Mouse (Mus musculus) neural tube, embryonic 14.5 days (tissue): ENCODE measurements around the gene Npc1l1. TPM values are rescaled to one million over a fixed set of nuclear protein-coding genes. Genes with fewer than 3 reads are reported as not detected.
A peak's percentile ranks its signal among the peaks of the same experiment; 100 is the strongest.
"Not testable (repeated sequence)": the region's sequence is repeated elsewhere in the genome, so short reads cannot be mapped to it uniquely, and the experiment has no call there.

ENCODE experiments used
- ATAC-seq: fragments of 200-750 bp; cut with Nextera tagmentation; 2 replicates; pipeline ENCODE4 v1.8.0; 2017; ENCODE audit warnings: low read depth, mild to moderate bottlenecking, moderate TSS enrichment, moderate library complexity
- H3K27ac ChIP-seq: fragments of 300-500 bp; sonication (generic); 2 replicates; pipeline ENCODE4 v1.5.1; 2014; ENCODE audit warnings: low read depth, mild to moderate bottlenecking, control low read depth, low read length, moderate library complexity, mixed read lengths
- H3K27me3 ChIP-seq: fragments of 300-500 bp; sonication (generic); 2 replicates; pipeline ENCODE4 v1.6.1; 2014; ENCODE audit warnings: low read length; ENCODE audit not compliant: control insufficient read depth, insufficient read depth
- H3K36me3 ChIP-seq: fragments of 300-500 bp; sonication (generic); 2 replicates; pipeline ENCODE4 v1.6.1; 2014; ENCODE audit warnings: low read length, mixed read lengths; ENCODE audit not compliant: control insufficient read depth, insufficient read depth
- H3K4me1 ChIP-seq: fragments of 300-500 bp; sonication (generic); 2 replicates; pipeline ENCODE4 v1.6.1; 2014; ENCODE audit warnings: low read length; ENCODE audit not compliant: control insufficient read depth, insufficient read depth
- H3K4me2 ChIP-seq: fragments of 300-500 bp; sonication (generic); 2 replicates; pipeline ENCODE4 v1.6.1; 2014; ENCODE audit warnings: mild to moderate bottlenecking, low read depth, low read length, control low read depth
- H3K4me3 ChIP-seq: fragments of 300-500 bp; sonication (generic); 2 replicates; pipeline ENCODE4 v1.5.1; 2014; ENCODE audit warnings: low read depth, low read length, control low read depth, mixed read lengths
- H3K9ac ChIP-seq: fragments of 300-500 bp; sonication (generic); replicated peaks from 2 replicates; pipeline ENCODE4 v1.6.1; 2014; ENCODE audit warnings: low read depth, mild to moderate bottlenecking, control low read depth, low read length, mixed read lengths
- H3K9me3 ChIP-seq: fragments of 300-500 bp; sonication (generic); 2 replicates; pipeline ENCODE4 v1.6.1; 2016; ENCODE audit warnings: low read length; ENCODE audit not compliant: control insufficient read depth
- WGBS: fragments of 180-500 bp; shearing (Covaris S2); extraction: QIAGEN DNeasy Blood & Tissue Kit; methylation state at CpG from one replicate; pipeline ENCODE4 v1.1.7; 2014; 5-methylcytosine and 5-hydroxymethylcytosine counted together
- polyA plus RNA-seq: library from polyadenylated mRNA; unstranded; fragments of >200 nt; fragmentation: Nextera tagmentation; extraction: Ambion mirVana; gene quantifications from 2 replicates; pipeline ENCODE4 v1.2.1, GENCODE M21; 2014

Npc1l1 gene
- polyA plus RNA-seq, 1 experiment from 2014 or later, result 0.05 TPM

DNA sequence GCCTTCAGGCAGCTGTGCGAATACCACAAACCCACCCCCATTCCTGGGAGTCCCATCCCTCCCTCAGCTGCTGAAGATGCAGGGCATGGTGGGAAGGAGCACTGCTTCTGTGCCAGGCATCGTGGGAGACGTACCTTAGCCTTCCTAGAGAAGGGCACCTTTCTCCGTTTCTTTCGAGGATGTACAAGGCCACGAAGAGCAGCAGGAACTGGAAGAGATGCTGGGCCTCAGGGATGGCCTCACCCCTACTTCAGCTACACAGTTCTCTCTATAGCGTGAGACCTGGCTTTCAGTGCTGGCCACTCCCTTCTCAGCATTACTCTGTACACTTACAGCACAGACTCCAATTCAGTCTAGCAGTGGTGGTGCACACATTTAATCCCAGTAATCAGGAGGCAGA lies 29.5 kb upstream of the Npc1l1 start:
- 95% methylated on average over 7 of the region's 7 CpGs for WGBS
- Histone ChIP-seq H3K4me1 (no peaks in the 10 kb centered on the region), H3K4me3 (no peak overlapping the region), H3K36me3 (peaks cover 59% of the 10 kb centered on the region), H3K27ac (no peak overlapping the region), H3K4me2 (no peak overlapping the region), H3K9ac (no peak overlapping the region), H3K9me3 (no peaks in the 10 kb centered on the region), H3K27me3 (no peaks in the 10 kb centered on the region)
- ATAC-seq, result no peak

DNA sequence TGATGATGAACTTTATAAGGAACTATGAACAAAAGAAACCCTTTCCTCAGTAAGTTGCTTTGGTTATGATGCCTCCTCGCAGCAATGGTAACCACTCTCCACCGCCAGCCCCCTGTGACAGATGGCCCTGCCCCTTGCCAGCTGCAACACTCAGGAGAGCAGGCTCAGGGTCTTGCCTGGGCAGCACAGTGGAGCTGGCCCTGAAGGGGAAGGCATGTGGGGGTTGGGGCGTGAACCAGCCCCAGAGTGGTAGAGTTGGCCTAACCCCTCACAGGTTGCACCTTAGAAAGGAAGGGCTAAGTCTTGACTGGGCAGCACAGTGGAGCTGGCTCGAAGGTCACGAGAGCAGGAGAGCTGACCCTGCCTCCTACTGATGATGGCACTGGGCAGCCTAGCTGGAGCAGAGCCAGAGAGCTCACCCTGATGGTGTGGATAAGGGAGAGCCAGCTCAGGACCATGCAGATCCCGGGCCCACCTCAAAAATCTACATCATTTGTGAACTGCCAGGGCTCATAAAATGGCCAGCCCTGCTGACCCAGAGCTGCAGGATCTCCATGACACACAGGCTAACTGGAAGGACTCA lies 26.6 kb upstream of the Npc1l1 start:
- peak; percentile 47; the same call in 1 of the 2 replicates for ATAC-seq
- Histone ChIP-seq H3K9me3 (no peaks in the 10 kb centered on the region), H3K4me1 (no peaks in the 10 kb centered on the region), H3K4me3 (no peak overlapping the region), H3K27ac (no peak overlapping the region), H3K36me3 (peaks cover 36% of the 10 kb centered on the region), H3K27me3 (no peaks in the 10 kb centered on the region), H3K4me2 (no peak overlapping the region), H3K9ac (no peak overlapping the region)
- 74% methylated on average over 6 of the region's 6 CpGs for WGBS

DNA sequence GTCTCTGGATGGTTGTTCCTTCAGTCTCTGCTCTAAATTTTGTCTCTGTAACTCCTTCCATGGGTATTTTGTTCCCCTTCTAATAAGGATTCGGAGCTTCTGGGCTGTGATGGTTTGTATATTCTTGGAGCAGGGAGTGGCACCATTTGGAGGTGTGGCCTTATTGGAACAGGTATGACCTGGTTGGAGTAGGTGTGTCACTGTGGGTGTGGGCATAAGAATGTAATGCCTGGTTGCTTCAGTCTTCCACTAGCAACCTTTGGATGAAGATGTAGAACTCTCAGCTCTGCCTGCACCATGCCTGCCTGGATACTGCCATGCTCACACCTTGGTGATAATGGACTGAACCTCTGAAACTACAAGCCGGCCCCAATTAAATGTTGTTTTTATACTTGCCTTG lies 24.7 kb upstream of the Npc1l1 start:
- not testable (repeated sequence) for H3K9ac ChIP-seq, H3K27ac ChIP-seq, H3K4me2 ChIP-seq, H3K9me3 ChIP-seq, H3K27me3 ChIP-seq, ATAC-seq, H3K4me1 ChIP-seq, H3K4me3 ChIP-seq
- H3K36me3 ChIP-seq, result peaks cover 19% of the 10 kb centered on the region
- 95% methylated on average over 2 of the region's 2 CpGs for WGBS

DNA sequence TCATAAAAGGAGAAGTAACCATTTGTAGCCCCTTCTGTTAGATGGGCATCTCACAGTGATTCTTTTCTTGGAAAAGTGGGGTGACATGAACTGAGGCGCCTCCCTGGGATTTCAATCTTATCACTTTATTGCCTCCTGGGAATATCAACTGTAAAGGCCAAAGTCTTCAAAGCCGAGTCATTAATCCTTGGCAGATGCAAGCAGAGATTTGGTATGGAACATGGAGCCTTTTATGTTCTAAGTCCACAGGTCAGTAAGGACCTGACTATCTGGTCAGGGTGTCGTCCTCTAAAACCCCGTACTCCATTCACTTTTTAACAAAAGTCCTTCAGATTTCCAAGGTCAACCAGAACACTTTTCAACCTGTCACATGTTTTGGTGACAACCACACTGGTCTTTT lies 22.9 kb upstream of the Npc1l1 start:
- H3K27ac ChIP-seq, result no peak overlapping the region
- H3K4me2 ChIP-seq, result no peak overlapping the region
- ATAC-seq, result no peak
- no peaks in the 10 kb centered on the region for H3K9me3 ChIP-seq
- H3K36me3 ChIP-seq, result peaks cover 2% of the 10 kb centered on the region; the same call in 1 of the 2 replicates
- no peaks in the 10 kb centered on the region for H3K27me3 ChIP-seq
- 93% methylated on average over 4 of the region's 4 CpGs for WGBS
- no peak overlapping the region for H3K4me3 ChIP-seq
- no peak overlapping the region for H3K9ac ChIP-seq
- H3K4me1 ChIP-seq, result no peaks in the 10 kb centered on the region

DNA sequence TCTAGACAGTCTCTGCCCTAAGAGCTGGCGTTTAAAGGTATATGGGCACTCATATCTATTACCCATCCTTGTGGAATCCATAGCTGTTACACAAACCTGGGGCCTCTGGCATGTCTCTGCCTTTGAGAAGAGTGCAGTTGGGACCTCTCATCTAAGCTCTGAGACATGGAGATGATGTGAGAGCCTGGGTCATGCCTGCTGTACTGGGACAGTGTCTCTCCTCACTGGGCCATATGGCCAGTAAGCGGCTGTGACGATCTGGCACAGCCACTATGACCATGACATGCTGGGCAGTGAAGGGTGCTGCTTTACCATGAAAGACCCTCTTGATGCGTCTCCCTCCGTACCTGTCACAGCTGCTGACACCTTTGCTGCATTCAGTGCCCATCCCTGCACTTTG lies 22.3 kb upstream of the Npc1l1 start:
- no peaks in the 10 kb centered on the region for H3K9me3 ChIP-seq
- no peaks in the 10 kb centered on the region for H3K27me3 ChIP-seq
- H3K27ac ChIP-seq, result no peak overlapping the region
- WGBS, result 95% methylated on average over 5 of the region's 5 CpGs
- no peak overlapping the region for H3K9ac ChIP-seq
- no peaks in the 10 kb centered on the region for H3K4me1 ChIP-seq
- no peak overlapping the region for H3K4me3 ChIP-seq
- H3K36me3 ChIP-seq, result no peaks in the 10 kb centered on the region
- H3K4me2 ChIP-seq, result no peak overlapping the region
- ATAC-seq, result no peak

DNA sequence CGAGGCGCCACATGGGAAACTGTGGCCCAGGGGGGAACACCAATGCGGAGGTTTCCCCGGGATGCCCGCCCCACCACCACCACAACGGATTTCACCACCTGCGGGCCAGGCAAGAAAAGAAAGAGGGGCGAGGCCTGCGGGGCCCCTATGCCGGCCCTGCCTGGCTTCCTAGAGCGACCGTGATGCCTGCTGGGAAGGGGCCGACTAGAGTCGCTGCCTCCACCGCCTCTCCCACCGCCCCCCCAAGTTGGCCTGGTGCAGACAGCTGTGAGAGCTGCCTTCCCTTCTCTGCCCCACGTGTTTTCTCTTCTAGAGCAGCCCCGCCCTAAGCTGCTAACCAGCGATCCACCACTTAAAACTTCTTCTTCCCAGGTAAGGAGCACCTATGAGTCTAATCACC lies 14.8 kb upstream of the Npc1l1 start:
- Histone ChIP-seq H3K4me2 (no peak overlapping the region), H3K27ac (no peak overlapping the region)

DNA sequence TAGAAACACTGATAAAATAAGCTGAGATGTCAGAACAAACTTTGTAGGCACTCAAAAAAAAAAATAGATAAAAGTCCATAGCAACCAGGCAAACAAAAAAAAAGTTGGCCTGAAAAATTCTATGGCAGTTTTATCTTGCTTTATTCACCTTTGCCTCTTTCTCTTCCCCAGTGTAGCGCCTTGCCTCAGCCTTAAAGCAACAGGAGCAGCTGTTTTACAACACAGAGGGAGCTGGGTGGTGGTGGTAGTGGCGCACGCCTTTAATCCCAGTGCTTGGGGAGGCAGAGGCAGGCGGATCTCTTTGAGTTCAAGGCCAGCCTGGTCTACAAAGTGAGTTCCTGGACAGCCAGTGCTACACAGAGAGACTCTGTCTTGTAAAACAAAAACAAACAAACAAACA lies 3.1 kb upstream of the Npc1l1 start:
- Histone ChIP-seq H3K27me3 (no peaks in the 10 kb centered on the region), H3K4me2 (no peak overlapping the region), H3K27ac (no peak overlapping the region), H3K36me3 (no peaks in the 10 kb centered on the region), H3K9me3 (no peaks in the 10 kb centered on the region), H3K4me1 (no peaks in the 10 kb centered on the region), H3K9ac (no peak overlapping the region), H3K4me3 (no peak overlapping the region)
- 92% methylated on average over 4 of the region's 4 CpGs for WGBS
- no peak for ATAC-seq

More for the DNA sequence above, 14.8 kb upstream of the Npc1l1 start:
- no peaks in the 10 kb centered on the region for H3K27me3 ChIP-seq
- no peaks in the 10 kb centered on the region for H3K36me3 ChIP-seq
- H3K9ac ChIP-seq, result no peak overlapping the region
- H3K9me3 ChIP-seq, result no peaks in the 10 kb centered on the region
- 55% methylated on average over 19 of the region's 19 CpGs for whole genome bisulfite sequencing
- H3K4me1 ChIP-seq, result no peaks in the 10 kb centered on the region
- no peak for ATAC-seq
- no peak overlapping the region for H3K4me3 ChIP-seq

DNA sequence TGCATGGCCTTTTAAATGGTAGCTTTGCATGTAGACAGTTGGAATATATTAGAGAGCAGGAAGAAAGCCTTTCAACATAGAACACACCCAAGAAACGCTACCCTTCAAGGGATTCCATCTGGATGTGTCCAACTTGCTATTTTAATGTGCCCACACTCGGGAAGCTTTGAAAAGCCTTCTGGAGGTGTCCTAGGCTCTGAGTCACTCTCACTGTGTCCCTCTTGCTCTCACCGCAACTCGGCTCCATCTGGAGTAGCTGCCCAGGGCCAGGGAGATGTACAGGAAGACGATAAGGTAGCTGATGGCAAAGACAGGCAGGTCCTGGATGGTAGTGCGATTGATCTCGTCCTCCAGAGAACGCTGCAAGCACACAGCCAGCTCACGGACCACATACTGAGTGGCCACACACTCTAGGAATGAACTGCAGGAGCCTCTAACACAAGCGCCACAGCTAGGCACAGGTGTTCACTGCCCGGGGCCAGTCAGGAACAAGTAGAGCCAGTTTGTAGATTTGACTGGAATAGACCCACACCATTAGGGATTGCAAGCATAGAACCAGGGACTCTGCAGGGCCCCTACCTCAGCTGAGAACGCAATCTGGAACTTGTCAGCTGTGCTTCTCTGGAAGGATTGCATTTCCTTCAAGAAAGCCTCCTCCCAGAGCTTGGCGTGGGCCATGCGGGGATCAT lies 5.3 kb downstream of the Npc1l1 start:
- Histone ChIP-seq H3K9me3 (no peaks in the 10 kb centered on the region), H3K4me1 (no peaks in the 10 kb centered on the region), H3K36me3 (no peaks in the 10 kb centered on the region), H3K4me3 (no peak overlapping the region), H3K27me3 (no peaks in the 10 kb centered on the region), H3K27ac (no peak overlapping the region), H3K9ac (no peak overlapping the region), H3K4me2 (no peak overlapping the region)
- 85% methylated on average over 14 of the region's 14 CpGs for WGBS
- ATAC-seq, result no peak

DNA sequence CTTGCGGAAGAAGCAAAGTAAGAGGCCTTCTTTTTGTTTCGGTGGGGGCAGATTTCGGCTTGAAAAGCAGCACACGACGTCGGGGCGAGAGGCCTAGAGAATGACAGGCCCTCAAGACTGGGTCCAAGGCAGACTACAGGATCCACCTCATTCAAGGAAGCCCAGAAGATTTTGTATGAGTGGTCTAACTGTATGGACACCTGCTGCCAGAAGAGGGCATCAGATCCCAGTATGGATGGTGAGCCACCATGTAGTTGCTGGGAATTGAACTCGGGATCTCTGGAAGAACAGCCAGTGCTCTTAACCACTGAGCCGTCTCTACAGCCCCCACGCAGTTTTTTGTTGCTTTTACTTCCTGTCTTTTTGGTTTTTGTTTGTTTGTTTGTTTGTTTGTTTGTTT lies 7.8 kb downstream of the Npc1l1 start:
- 94% methylated on average over 10 of the region's 10 CpGs for WGBS
- Histone ChIP-seq H3K27me3 (no peaks in the 10 kb centered on the region), H3K9me3 (no peaks in the 10 kb centered on the region), H3K27ac (no peak overlapping the region), H3K9ac (no peak overlapping the region), H3K4me2 (no peak overlapping the region), H3K4me3 (no peak overlapping the region), H3K4me1 (no peaks in the 10 kb centered on the region), H3K36me3 (no peaks in the 10 kb centered on the region)
- no peak for ATAC-seq
